Mouse (Mus musculus) brain, embryonic 14.5 days (tissue): ENCODE data around the gene Sipa1l3.

Experiments used
- CTCF ChIP-seq: fragments of 200-500 bp; IDR thresholded peaks from 2 replicates; pipeline ENCODE4 v1.5.1; 2012; ENCODE audit warnings: inconsistent platforms, mild to moderate bottlenecking, moderate library complexity, borderline replicate concordance; ENCODE audit not compliant: insufficient read depth, insufficient read length; ENCODE audit errors: extremely low read depth
- POLR2A ChIP-seq: fragments of 200-500 bp; IDR thresholded peaks from 2 replicates; pipeline ENCODE4 v1.6.1; 2012; ENCODE audit warnings: mild to moderate bottlenecking, inconsistent platforms, borderline replicate concordance; ENCODE audit not compliant: poor library complexity, insufficient read depth, insufficient read length, severe bottlenecking; ENCODE audit errors: extremely low read depth

DNA sequence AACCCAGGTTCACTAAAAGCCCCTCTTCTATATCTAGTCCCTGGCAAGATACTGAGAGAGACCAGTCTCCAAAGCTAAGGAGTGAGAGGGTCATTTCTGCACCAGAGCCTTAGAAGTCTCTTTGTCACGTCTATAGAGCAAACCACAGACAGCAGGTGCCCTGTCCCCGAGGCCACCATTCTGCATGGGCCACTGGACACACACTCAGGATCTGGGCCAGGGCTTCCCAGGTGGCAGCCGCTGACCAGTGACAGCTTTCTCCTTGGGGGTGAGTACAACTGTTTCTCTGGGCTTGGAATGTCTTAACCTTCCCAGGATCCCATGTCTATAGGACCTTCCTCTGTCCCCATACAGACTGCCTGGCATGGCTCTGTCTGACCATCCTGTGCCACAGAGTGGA, 55.6 kb downstream of the Sipa1l3 start:
- TF ChIP-seq POLR2A: no peak
- no peak for TF ChIP-seq CTCF
